Mouse (Mus musculus) olfactory bulb, adult 2 months (tissue): ENCODE measurements around the gene Rps16. TPM values are rescaled to one million over a fixed set of nuclear protein-coding genes. Genes with fewer than 3 reads are reported as not detected.
"Not testable (repeated sequence)": the region's sequence is repeated elsewhere in the genome, so short reads cannot be mapped to it uniquely, and the experiment has no call there.

Source experiments
- H3K27ac ChIP-seq: fragments of 200-500 bp; 2 replicates; pipeline ENCODE4 v1.5.1; 2012; ENCODE audit warnings: low read depth, low read length; ENCODE audit not compliant: insufficient read depth
- H3K4me1 ChIP-seq: fragments of 200-500 bp; 2 replicates; pipeline ENCODE4 v1.6.1; 2012; ENCODE audit warnings: low read length; ENCODE audit not compliant: control insufficient read depth, insufficient read depth
- H3K4me3 ChIP-seq: fragments of 200-500 bp; 2 replicates; pipeline ENCODE4 v1.5.1; 2012; ENCODE audit warnings: mild to moderate bottlenecking, low read depth, low read length, moderate library complexity; ENCODE audit not compliant: insufficient read depth
- CTCF ChIP-seq: fragments of 200-500 bp; IDR thresholded peaks from 2 replicates; pipeline ENCODE4 v1.5.1; 2012; ENCODE audit warnings: low read depth, mild to moderate bottlenecking, low read length, moderate library complexity; ENCODE audit not compliant: insufficient read depth
- POLR2A ChIP-seq: fragments of 200-500 bp; IDR thresholded peaks from 2 replicates; pipeline ENCODE4 v1.6.1; 2012; ENCODE audit warnings: mild to moderate bottlenecking, low read depth, low read length, moderate library complexity; ENCODE audit not compliant: insufficient read depth
- WGBS: fragments of 180-500 bp; shearing (Covaris S2); methylation state at CpG from one replicate; pipeline ENCODE4 v1.1.7; 2018; 5-methylcytosine and 5-hydroxymethylcytosine counted together
- polyA plus RNA-seq: library from polyadenylated mRNA; stranded (reverse); fragments of >200 nt; gene quantifications from 2 replicates; pipeline ENCODE4 v1.2.4, GENCODE M21; 2012; ENCODE audit warnings: low replicate concordance; ENCODE audit not compliant: missing spikeins, insufficient read depth, insufficient read length

Rps16 gene
- polyA plus RNA-seq, 1 experiment, result not detected

- 29% methylated on average over 12 of the region's 12 CpGs for WGBS
- H3K27ac ChIP-seq, result peak overlapping the region; percentile 94
- TF ChIP-seq CTCF (no peak), POLR2A (no peak)
- H3K4me1 ChIP-seq, result peaks cover 50% of the 10 kb centered on the region
- H3K4me3 ChIP-seq, result peak overlapping the region; percentile 25; the same call in 1 of the 2 replicates
Observed at GRCm38 (mm10) chr7:28382347-28382951, 32.0 kb downstream of the Rps16 start.

GRCm38 (mm10) chr7:28382981-28383396 lies 32.5 kb downstream of the Rps16 start:
- 24% methylated on average over 11 of the region's 11 CpGs for WGBS
- TF ChIP-seq POLR2A (no peak), CTCF (no peak)
- H3K4me1 ChIP-seq, result peaks cover 45% of the 10 kb centered on the region
- H3K27ac ChIP-seq, result peak overlapping the region; percentile 94
- H3K4me3 ChIP-seq, result no peak overlapping the region

GRCm38 (mm10) chr7:28383606-28384005 lies 33.2 kb downstream of the Rps16 start:
- TF ChIP-seq CTCF (no peak), POLR2A (no peak)
- Histone ChIP-seq H3K4me1 (peaks cover 39% of the 10 kb centered on the region), H3K27ac (no peak overlapping the region), H3K4me3 (no peak overlapping the region)
- 79% methylated on average over 4 of the region's 4 CpGs for WGBS

- WGBS, result 82% methylated on average over 6 of the region's 6 CpGs
- H3K27ac ChIP-seq, result no peak overlapping the region
Observed at GRCm38 (mm10) chr7:28384162-28384561, 33.7 kb downstream of the Rps16 start.

GRCm38 (mm10) chr7:28385196-28385595 lies 34.7 kb downstream of the Rps16 start:
- Histone ChIP-seq H3K4me1 (peaks cover 30% of the 10 kb centered on the region), H3K4me3 (no peak overlapping the region), H3K27ac (no peak overlapping the region)
- WGBS, result 91% methylated on average over 9 of the region's 9 CpGs
- TF ChIP-seq CTCF (no peak), POLR2A (no peak)

More at GRCm38 (mm10) chr7:28384162-28384561, 33.7 kb downstream of the Rps16 start:
- Histone ChIP-seq H3K4me3 (no peak overlapping the region), H3K4me1 (peaks cover 34% of the 10 kb centered on the region)
- TF ChIP-seq CTCF (no peak), POLR2A (no peak)

DNA sequence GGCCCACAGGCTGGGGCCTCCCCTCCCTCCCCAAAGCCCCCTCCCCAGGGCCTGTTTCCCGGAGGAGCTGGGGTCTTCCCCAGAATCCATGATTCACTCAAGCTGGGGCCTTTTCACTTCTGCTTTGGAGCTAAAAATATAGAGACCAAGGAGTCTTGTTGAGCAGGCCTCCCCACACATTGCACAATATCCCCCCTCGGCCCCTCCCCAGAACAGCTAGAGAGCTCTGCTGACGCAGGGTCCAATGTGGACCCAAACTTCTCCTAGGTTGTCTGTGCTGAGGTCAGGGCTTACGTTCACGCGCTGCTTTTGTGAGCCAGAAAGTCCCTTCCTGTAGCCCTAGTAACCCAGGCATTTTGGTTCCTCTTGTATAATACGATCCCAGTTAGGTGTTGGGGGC lies 35.6 kb downstream of the Rps16 start:
- no peak overlapping the region for H3K4me3 ChIP-seq
- no peak for TF ChIP-seq POLR2A
- no peak for TF ChIP-seq CTCF
- WGBS, result 88% methylated on average over 7 of the region's 7 CpGs
- H3K4me1 ChIP-seq, result peaks cover 25% of the 10 kb centered on the region
- H3K27ac ChIP-seq, result no peak overlapping the region

DNA sequence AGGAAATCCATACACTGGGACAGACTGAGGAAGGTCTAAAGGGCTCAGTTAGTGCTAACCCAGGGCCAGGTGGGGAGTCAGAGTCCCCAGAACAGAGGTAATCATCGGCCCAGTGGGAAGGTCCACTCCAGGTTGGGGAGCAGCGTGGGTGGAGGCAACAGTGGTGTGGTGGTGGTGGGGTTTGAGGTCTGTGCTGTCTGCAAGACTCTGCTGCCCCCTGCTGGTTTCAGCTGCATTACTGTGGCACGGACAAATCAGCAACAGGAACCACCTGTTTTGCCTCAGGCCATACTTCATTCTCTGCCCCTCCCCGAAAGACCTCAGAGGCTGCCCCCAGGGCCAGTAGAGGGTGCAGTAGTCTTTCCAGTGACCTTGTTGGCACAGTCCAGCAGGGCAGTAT lies 36.0 kb downstream of the Rps16 start:
- Histone ChIP-seq H3K27ac (no peak overlapping the region), H3K4me1 (peaks cover 23% of the 10 kb centered on the region), H3K4me3 (no peak overlapping the region)
- TF ChIP-seq CTCF, result peak; percentile 71; the same call in 1 of the 2 replicates
- no peak for TF ChIP-seq POLR2A
- 9% methylated on average over 4 of the region's 4 CpGs for whole genome bisulfite sequencing

- H3K4me3 ChIP-seq, H3K27ac ChIP-seq: not testable (repeated sequence)
- peaks cover 20% of the 10 kb centered on the region for H3K4me1 ChIP-seq
- WGBS, result 77% methylated on average over 6 of the region's 6 CpGs
Observed at GRCm38 (mm10) chr7:28386877-28387276, 36.4 kb downstream of the Rps16 start.

DNA sequence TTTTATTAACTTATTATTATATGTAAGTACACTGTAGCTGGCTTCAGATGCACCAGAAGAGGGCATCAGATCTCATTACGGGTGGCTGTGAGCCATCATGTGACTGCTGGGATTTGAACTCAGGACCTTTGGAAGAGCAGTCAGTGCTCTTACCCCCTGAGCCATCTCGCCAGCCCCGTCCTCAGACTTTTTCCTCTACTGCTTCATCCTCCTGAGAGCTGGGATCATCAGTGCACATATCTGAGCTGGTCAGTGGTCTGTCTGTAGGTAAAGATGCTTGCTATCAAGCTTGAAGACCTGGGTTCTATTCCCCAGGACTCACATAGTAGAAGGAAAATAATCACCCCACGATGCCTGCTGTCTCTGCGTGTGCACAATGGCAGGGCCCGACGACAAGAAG lies 36.9 kb downstream of the Rps16 start:
- 84% methylated on average over 7 of the region's 7 CpGs for WGBS
- H3K27ac ChIP-seq, H3K4me3 ChIP-seq: not testable (repeated sequence)
- peaks cover 16% of the 10 kb centered on the region for H3K4me1 ChIP-seq

DNA sequence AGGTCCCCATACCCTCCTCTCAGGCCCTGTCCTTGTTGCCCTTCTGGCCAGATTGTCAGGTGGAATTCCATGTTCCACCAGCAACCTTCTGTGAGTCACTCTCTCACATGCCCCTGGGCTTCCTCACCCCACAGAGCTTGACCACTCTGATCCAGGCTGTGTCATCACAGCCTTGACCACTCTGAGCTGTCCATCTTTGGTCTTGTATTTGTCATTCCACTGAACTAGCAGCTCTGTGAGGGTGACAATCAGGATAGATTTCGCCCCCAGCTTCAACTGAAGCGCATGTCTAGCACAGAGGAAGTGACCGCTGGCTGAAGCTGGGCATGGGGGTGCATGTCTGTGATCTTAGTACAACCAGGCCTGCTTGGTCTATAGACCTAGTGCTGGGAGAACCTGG lies 39.9 kb downstream of the Rps16 start:
- Histone ChIP-seq H3K4me1 (peaks cover 8% of the 10 kb centered on the region), H3K4me3 (no peak overlapping the region), H3K27ac (no peak overlapping the region)
- no peak for TF ChIP-seq POLR2A
- no peak for TF ChIP-seq CTCF
- 97% methylated on average over 3 of the region's 3 CpGs for WGBS
